Mouse (Mus musculus): ENCODE results near the gene Ctsa. TPM values are rescaled to one million over a fixed set of nuclear protein-coding genes. Genes with fewer than 3 reads are reported as not detected.

Ctsa gene
- total and polyA plus RNA-seq, 3 experiments, result 19.9 to 45.5 (median 27.0) TPM

DNA sequence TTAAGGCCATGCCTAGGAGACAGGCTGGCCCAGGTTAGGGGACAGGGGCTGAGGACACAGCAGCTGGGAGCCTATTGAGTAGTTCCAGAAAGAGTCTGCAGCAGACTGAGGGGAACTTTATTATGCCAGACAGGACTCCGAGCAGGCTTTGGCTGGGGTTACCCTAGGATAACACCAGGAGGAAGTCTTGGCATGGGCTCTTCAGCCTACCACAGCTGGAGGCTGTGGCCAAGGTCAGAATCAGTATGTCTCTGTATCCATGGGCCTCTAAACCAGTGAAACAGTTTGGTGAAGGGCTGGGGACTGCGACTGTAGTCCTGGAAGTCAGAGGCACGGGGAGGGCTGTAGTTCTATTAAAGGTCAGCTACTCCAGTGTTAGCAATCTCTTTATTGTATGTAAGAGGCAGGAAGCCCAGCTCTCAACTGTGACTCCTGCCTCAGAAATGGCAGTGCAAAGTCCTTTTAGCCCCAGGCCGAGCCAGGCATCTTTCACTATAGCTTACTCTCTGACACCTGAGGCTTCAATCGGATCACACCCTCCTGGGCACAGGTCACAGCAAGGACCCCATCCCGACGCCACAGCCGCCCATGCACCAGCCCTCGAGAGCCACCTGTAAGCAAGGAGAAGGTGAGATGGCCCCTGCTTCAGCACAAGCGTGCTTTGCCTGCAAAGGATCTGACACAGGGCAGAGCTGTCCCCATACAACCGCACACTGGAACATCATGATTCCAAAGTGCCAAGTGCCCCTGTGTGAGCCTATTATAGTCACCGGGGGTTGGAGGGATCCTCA, 40.1 kb upstream of the Ctsa start:
- H3K79me2 ChIP-seq (replicated peaks; ENCODE audit: control insufficient read depth, extremely low read depth, insufficient read depth, poor library complexity, severe bottlenecking), result no peaks in the 10 kb centered on the region
- peaks cover 0 to 6% of the 10 kb centered on the region in 2 experiments; a peak in 2 of 4 replicates for H3K4me1 ChIP-seq (ENCODE audit: control insufficient read depth in 1 of 2, insufficient read depth in 2 of 2)
- H3K27ac ChIP-seq (ENCODE audit: insufficient read depth, low read depth), result no peak overlapping the region
- in situ Hi-C loops (cut with MboI; ENCODE audit: low pct_ligation_motif_present, low pct_unique_long_range_greater_than_20kb, low sequenced_read_pairs) (no loop called here), dilution Hi-C loops (cut with MboI; ENCODE audit: extremely low pct_ligation_motif_present, extremely low pct_unique_long_range_greater_than_20kb, low sequenced_read_pairs) (no loop called here)
- peaks cover 48 to 84% of the 10 kb centered on the region in 2 experiments for H3K36me3 ChIP-seq (replicated peaks in 1 of 2; ENCODE audit: control insufficient read depth in 1 of 2, insufficient read depth in 1 of 2, low read length in 1 of 2)
- H3K27me3 ChIP-seq (replicated peaks), result no peaks in the 10 kb centered on the region
- TF ChIP-seq RCOR1 (conservative IDR thresholded peaks at IDR 0.05; ENCODE audit: low read depth, low read length) (no peak), ZMIZ1 (IDR thresholded peaks at IDR 0.05; ENCODE audit: low read depth, low read length) (no peak), POLR2A (IDR thresholded peaks at IDR 0.05; ENCODE audit: low read depth, low read length) (no peak), NELFE (IDR thresholded peaks at IDR 0.05; ENCODE audit: low read depth, low read length) (no peak), ZNF384 (IDR thresholded peaks at IDR 0.05; ENCODE audit: low read depth, low read length) (no peak), CHD1 (IDR thresholded peaks at IDR 0.05; ENCODE audit: low read depth, low read length) (no peak), MEF2A (IDR thresholded peaks at IDR 0.05; ENCODE audit: borderline replicate concordance, low read depth, low read length) (no peak), GABPA (IDR thresholded peaks at IDR 0.05; ENCODE audit: insufficient replicate concordance, low read depth, low read length) (no peak), MYC (IDR thresholded peaks at IDR 0.05; ENCODE audit: low read depth, low read length) (no peak), ETS1 (conservative IDR thresholded peaks at IDR 0.05; ENCODE audit: low read depth, low read length) (no peak), CTCF (conservative IDR thresholded peaks at IDR 0.05 in 1 of 2, IDR thresholded peaks at IDR 0.05 in 1 of 2; ENCODE audit: low read depth in 2 of 2, low read length in 2 of 2) (no peak), PAX5 (IDR thresholded peaks at IDR 0.05; ENCODE audit: low read length) (no peak), MAZ (IDR thresholded peaks at IDR 0.05; ENCODE audit: low read depth, low read length) (no peak), MXI1 (IDR thresholded peaks at IDR 0.05; ENCODE audit: low read depth, low read length) (no peak), JUN (IDR thresholded peaks at IDR 0.05; ENCODE audit: insufficient read depth, low read depth, low read length) (no peak), TBP (conservative IDR thresholded peaks at IDR 0.05; ENCODE audit: low read depth, low read length) (no peak)
- H3K9me3 ChIP-seq (replicated peaks; ENCODE audit: low read length), result no peaks in the 10 kb centered on the region
- no peak overlapping the region for H3K4me3 ChIP-seq (replicated peaks in 1 of 3; ENCODE audit: low read depth in 2 of 3, low read length in 2 of 3, poor library complexity in 1 of 3)
- H3K9ac ChIP-seq (ENCODE audit: insufficient read depth, low read depth), result no peak overlapping the region
- DNase-seq (ENCODE audit: extremely low read depth), result no peak
- no peak overlapping the region for H3K4me2 ChIP-seq (ENCODE audit: insufficient read depth, low read depth, poor library complexity, severe bottlenecking)

GRCm38 (mm10) chr2:164793236-164793635, 39.4 kb upstream of the Ctsa start:
- in situ Hi-C loops (cut with MboI; ENCODE audit: low pct_ligation_motif_present, low pct_unique_long_range_greater_than_20kb, low sequenced_read_pairs) (no loop called here), dilution Hi-C loops (cut with MboI; ENCODE audit: extremely low pct_ligation_motif_present, extremely low pct_unique_long_range_greater_than_20kb, low sequenced_read_pairs) (no loop called here)
- Histone ChIP-seq H3K27ac (ENCODE audit: insufficient read depth, low read depth) (no peak overlapping the region), H3K4me1 (ENCODE audit: control insufficient read depth in 1 of 2, insufficient read depth in 2 of 2) (peaks cover 0 to 6% of the 10 kb centered on the region in 2 experiments; a peak in 2 of 4 replicates), H3K36me3 (replicated peaks in 1 of 2; ENCODE audit: control insufficient read depth in 1 of 2, insufficient read depth in 1 of 2, low read length in 1 of 2) (peaks cover 52 to 87% of the 10 kb centered on the region in 2 experiments), H3K27me3 (replicated peaks) (no peaks in the 10 kb centered on the region), H3K79me2 (replicated peaks; ENCODE audit: control insufficient read depth, extremely low read depth, insufficient read depth, poor library complexity, severe bottlenecking) (no peaks in the 10 kb centered on the region), H3K4me3 (replicated peaks in 1 of 3; ENCODE audit: low read depth in 2 of 3, low read length in 2 of 3, poor library complexity in 1 of 3) (no peak overlapping the region), H3K9ac (ENCODE audit: insufficient read depth, low read depth) (no peak overlapping the region), H3K9me3 (replicated peaks; ENCODE audit: low read length) (no peaks in the 10 kb centered on the region), H3K4me2 (ENCODE audit: insufficient read depth, low read depth, poor library complexity, severe bottlenecking) (no peak overlapping the region)
- peak; percentile 62 for DNase-seq (ENCODE audit: extremely low read depth)
- TF ChIP-seq MAFK (IDR thresholded peaks at IDR 0.05; ENCODE audit: insufficient replicate concordance, low read length), result no peak
- TF ChIP-seq SMC3 (IDR thresholded peaks at IDR 0.05; ENCODE audit: low read depth, low read length), result peak; percentile 37
- TF ChIP-seq CTCF (conservative IDR thresholded peaks at IDR 0.05 in 1 of 2, IDR thresholded peaks at IDR 0.05 in 1 of 2; ENCODE audit: low read depth in 2 of 2, low read length in 2 of 2), result peak; percentile 73
